Mouse (Mus musculus) cortical plate, adult 2 months (tissue): ENCODE results near the gene Hebp2. TPM values are rescaled to one million over a fixed set of nuclear protein-coding genes. Genes with fewer than 3 reads are reported as not detected.

ENCODE experiments used
- H3K27ac ChIP-seq: fragments of 200-500 bp; 2 replicates; pipeline ENCODE4 v1.5.1; 2012; ENCODE audit warnings: low read length, control low read depth, inconsistent platforms; ENCODE audit not compliant: insufficient read depth
- H3K4me1 ChIP-seq: fragments of 200-500 bp; 2 replicates; pipeline ENCODE4 v1.6.1; 2011; ENCODE audit warnings: low read length; ENCODE audit not compliant: control insufficient read depth, insufficient read depth
- H3K4me3 ChIP-seq: fragments of 200-500 bp; 2 replicates; pipeline ENCODE4 v1.5.1; 2011; ENCODE audit warnings: mild to moderate bottlenecking, low read length, control low read depth; ENCODE audit not compliant: insufficient read depth
- CTCF ChIP-seq: fragments of 200-500 bp; IDR thresholded peaks from 2 replicates; pipeline ENCODE4 v1.5.1; 2011; ENCODE audit warnings: mild to moderate bottlenecking, control low read depth, low read length; ENCODE audit not compliant: insufficient read depth; ENCODE audit errors: extremely low read depth
- POLR2A ChIP-seq: fragments of 200-500 bp; IDR thresholded peaks from 2 replicates; pipeline ENCODE4 v1.6.1; 2011; ENCODE audit warnings: mild to moderate bottlenecking, low read length, control low read depth; ENCODE audit not compliant: insufficient read depth; ENCODE audit errors: extremely low read depth
- polyA plus RNA-seq: library from polyadenylated mRNA; depleted of rRNA; stranded (reverse); fragments of >200 nt; gene quantifications from 2 replicates; pipeline ENCODE4 v1.2.3, GENCODE M21; 2012

Hebp2 gene
- polyA plus RNA-seq, 1 experiment, result 3.4 TPM

DNA sequence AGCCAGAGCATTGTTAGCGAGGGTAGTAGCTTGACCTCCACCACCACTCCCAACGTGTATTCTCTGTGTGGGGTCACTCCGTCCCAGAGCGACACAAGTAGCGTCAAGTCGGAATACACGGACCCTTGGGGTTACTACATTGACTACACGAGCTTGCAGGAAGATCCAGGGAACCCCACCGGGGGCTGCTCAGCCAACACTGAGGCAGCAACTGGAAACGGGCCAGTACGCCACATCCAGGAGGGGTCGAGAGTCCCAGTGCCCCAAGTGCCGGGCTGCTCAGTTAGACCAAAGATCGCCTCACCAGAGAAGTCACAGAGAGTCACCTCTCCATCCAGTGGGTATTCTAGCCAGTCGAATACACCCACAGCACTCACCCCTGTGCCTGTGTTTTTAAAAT lies 20.6 kb downstream of the Hebp2 start:
- H3K27ac ChIP-seq, result no peak overlapping the region
- H3K4me1 ChIP-seq, result peaks cover 3% of the 10 kb centered on the region; the same call in 1 of the 2 replicates
- no peak for TF ChIP-seq POLR2A
- no peak for TF ChIP-seq CTCF
- no peak overlapping the region for H3K4me3 ChIP-seq

- Histone ChIP-seq H3K4me3 (no peak overlapping the region), H3K4me1 (no peaks in the 10 kb centered on the region; the same call in 1 of the 2 replicates), H3K27ac (no peak overlapping the region)
- TF ChIP-seq CTCF (no peak), POLR2A (no peak)
These were observed 23.3 kb downstream of the Hebp2 start for GRCm38 (mm10) chr10:18522556-18522955.

DNA sequence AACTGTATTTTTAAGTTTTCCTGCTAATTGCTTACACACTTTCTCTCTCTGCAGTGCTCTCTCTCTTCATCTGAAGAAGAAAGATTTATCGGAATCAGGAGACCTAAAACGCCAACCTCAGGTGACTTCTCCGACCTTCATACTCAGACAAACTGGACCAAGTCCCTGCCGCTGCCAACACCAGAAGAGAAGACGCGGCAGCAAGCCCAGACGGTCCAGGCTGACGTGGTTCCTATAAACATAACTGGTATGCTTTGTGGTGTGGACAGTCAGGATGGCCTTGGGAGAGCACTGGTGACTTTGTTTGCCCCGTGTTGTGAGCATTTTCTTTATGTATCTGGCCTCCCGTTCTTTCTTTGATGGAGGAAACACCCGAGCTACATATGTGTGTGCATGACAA lies 34.4 kb downstream of the Hebp2 start:
- no peak for TF ChIP-seq CTCF
- no peak for TF ChIP-seq POLR2A
- no peaks in the 10 kb centered on the region for H3K4me1 ChIP-seq
- no peak overlapping the region for H3K4me3 ChIP-seq
- H3K27ac ChIP-seq, result no peak overlapping the region

- Histone ChIP-seq H3K4me3 (no peak overlapping the region), H3K27ac (no peak overlapping the region), H3K4me1 (no peaks in the 10 kb centered on the region)
- TF ChIP-seq CTCF (no peak), POLR2A (no peak)
These were observed 35.2 kb downstream of the Hebp2 start for GRCm38 (mm10) chr10:18510663-18511062.

DNA sequence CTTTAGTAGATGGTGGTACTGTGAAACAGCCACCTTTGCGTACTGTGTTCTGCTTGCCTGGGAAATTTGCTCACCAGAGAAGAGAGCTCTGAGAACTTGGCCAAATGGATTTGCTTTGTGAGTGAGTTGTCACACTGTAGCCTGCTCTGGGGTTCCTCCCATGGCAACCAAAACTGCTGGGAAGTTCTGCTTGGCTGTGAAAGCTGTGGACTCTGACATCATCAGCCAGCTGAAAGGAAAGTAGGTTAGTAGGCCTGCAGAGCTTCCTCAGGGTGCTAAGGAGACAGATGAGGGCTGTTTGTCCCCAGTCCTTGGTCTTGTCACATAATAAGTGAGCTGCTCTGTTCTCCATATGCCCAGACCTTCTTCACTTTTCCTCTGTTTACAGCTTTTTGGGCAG lies 37.3 kb downstream of the Hebp2 start:
- H3K4me3 ChIP-seq, result no peak overlapping the region
- H3K27ac ChIP-seq, result no peak overlapping the region
- TF ChIP-seq CTCF (no peak), POLR2A (no peak)
- no peaks in the 10 kb centered on the region for H3K4me1 ChIP-seq

DNA sequence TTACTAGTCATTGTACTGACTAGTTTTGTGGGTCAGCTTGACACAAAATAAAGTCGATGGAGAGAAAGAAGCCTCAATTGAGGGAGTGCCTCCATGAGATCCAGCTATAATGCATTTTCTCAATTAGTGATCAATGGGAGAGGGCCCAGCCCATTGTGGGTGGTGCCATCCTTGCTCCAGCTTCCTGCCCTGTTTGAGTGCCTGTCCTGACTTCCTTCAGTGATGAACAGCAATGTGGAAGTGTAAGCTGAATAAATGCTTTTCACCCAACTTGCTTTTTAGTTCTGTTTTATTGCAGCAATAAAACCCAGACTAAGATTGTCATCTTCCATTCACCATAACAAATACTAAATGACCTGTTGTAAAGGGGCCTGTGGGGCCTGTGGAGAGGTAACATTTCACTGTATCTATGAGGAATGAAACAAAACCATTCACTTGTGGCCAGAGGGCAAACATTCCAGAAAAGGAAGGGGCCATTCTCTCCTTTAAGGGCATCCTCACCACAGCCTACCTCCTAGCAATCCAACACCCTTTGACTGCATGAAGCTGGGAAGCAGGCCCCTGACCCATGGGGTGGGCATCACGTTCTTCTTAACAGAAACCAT lies 37.9 kb downstream of the Hebp2 start:
- no peaks in the 10 kb centered on the region for H3K4me1 ChIP-seq

GRCm38 (mm10) chr10:18506501-18506946 lies 39.4 kb downstream of the Hebp2 start:
- no peak overlapping the region for H3K4me3 ChIP-seq
- no peak for TF ChIP-seq POLR2A
- no peak for TF ChIP-seq CTCF

More for the DNA sequence above, 37.9 kb downstream of the Hebp2 start:
- no peak for TF ChIP-seq CTCF
- no peak for TF ChIP-seq POLR2A
- H3K4me3 ChIP-seq, result no peak overlapping the region
- H3K27ac ChIP-seq, result no peak overlapping the region

GRCm38 (mm10) chr10:18505690-18506089 lies 40.2 kb downstream of the Hebp2 start:
- Histone ChIP-seq H3K27ac (no peak overlapping the region), H3K4me3 (no peak overlapping the region), H3K4me1 (no peaks in the 10 kb centered on the region)
- TF ChIP-seq POLR2A (no peak), CTCF (no peak)

More at GRCm38 (mm10) chr10:18506501-18506946, 39.4 kb downstream of the Hebp2 start:
- Histone ChIP-seq H3K4me1 (no peaks in the 10 kb centered on the region), H3K27ac (no peak overlapping the region)

DNA sequence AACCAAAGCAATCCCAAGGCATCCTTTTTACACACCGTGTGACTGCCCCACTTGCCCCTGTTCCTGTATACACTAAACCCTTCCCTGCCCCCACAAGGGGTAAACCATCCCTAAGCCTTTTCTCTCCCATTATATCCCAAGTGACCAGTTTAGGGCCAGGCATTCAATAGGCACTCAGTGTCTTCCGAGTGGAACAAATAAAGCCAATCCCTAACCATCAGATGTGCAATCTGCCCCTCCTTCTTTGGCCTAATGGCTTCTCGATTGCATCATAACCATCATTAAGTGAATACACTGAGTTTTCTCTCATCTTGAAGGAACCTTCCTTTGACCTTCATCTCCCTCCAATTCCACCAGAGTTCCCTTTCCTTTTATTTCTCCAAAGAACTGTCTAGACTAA lies 43.9 kb downstream of the Hebp2 start:
- H3K4me1 ChIP-seq, result no peaks in the 10 kb centered on the region
- no peak overlapping the region for H3K27ac ChIP-seq
- no peak overlapping the region for H3K4me3 ChIP-seq
- TF ChIP-seq POLR2A, result no peak
- TF ChIP-seq CTCF, result no peak

- H3K27ac ChIP-seq, result no peak overlapping the region
- no peak overlapping the region for H3K4me3 ChIP-seq
- H3K4me1 ChIP-seq, result no peaks in the 10 kb centered on the region
- no peak for TF ChIP-seq POLR2A
- TF ChIP-seq CTCF, result no peak
These were observed 48.8 kb downstream of the Hebp2 start for GRCm38 (mm10) chr10:18497066-18497465.

GRCm38 (mm10) chr10:18494249-18494648 lies 51.6 kb downstream of the Hebp2 start:
- TF ChIP-seq POLR2A, result no peak
- Histone ChIP-seq H3K4me1 (no peaks in the 10 kb centered on the region), H3K27ac (no peak overlapping the region), H3K4me3 (no peak overlapping the region)
